Mouse (Mus musculus) intestine, postnatal 0 days (tissue): ENCODE data around the gene Gm43720. TPM values are rescaled to one million over a fixed set of nuclear protein-coding genes. Genes with fewer than 3 reads are reported as not detected.
A peak's percentile ranks its signal among the peaks of the same experiment; 100 is the strongest.

Experiments used
- ATAC-seq: fragments of 200-750 bp; cut with Nextera tagmentation; 2 replicates; pipeline ENCODE4 v1.8.0; 2017; ENCODE audit warnings: mild to moderate bottlenecking, moderate TSS enrichment, moderate library complexity
- H3K27ac ChIP-seq: fragments of 300-500 bp; sonication (generic); 2 replicates; pipeline ENCODE4 v1.5.1; 2014; ENCODE audit warnings: mild to moderate bottlenecking, low read depth, low read length, moderate library complexity
- H3K27me3 ChIP-seq: fragments of 300-500 bp; sonication (generic); replicated peaks from 2 replicates; pipeline ENCODE4 v1.6.1; 2014; ENCODE audit warnings: low read length, mixed read lengths; ENCODE audit not compliant: control insufficient read depth, insufficient read depth
- H3K36me3 ChIP-seq: fragments of 300-500 bp; sonication (generic); 2 replicates; pipeline ENCODE4 v1.6.1; 2014; ENCODE audit warnings: mild to moderate bottlenecking, moderate library complexity; ENCODE audit not compliant: control insufficient read depth, insufficient read depth
- H3K4me1 ChIP-seq: fragments of 300-500 bp; sonication (generic); replicated peaks from 2 replicates; pipeline ENCODE4 v1.6.1; 2014; ENCODE audit warnings: antibody characterized with exemption, low read length, mixed read lengths; ENCODE audit not compliant: control insufficient read depth, insufficient read depth
- H3K4me2 ChIP-seq: fragments of 300-500 bp; sonication (generic); replicated peaks from 2 replicates; pipeline ENCODE4 v1.6.1; 2014; ENCODE audit warnings: low read depth, mild to moderate bottlenecking, moderate library complexity
- H3K4me3 ChIP-seq: fragments of 300-500 bp; sonication (generic); 2 replicates; pipeline ENCODE4 v1.5.1; 2014; ENCODE audit warnings: low read depth, low read length
- H3K9ac ChIP-seq: fragments of 300-500 bp; sonication (generic); 2 replicates; pipeline ENCODE4 v1.6.1; 2014; ENCODE audit warnings: mild to moderate bottlenecking, low read depth, low read length
- H3K9me3 ChIP-seq: fragments of 300-500 bp; sonication (generic); 2 replicates; pipeline ENCODE4 v1.6.1; 2016; ENCODE audit warnings: mixed run types; ENCODE audit not compliant: control insufficient read depth
- CTCF ChIP-seq: sonication (generic); IDR thresholded peaks from 2 replicates; pipeline ENCODE4 v1.5.1; 2016; ENCODE audit warnings: low read depth, mild to moderate bottlenecking, control low read depth, antibody characterized with exemption, moderate library complexity
- WGBS: fragments of 180-500 bp; shearing (Covaris S2); extraction: QIAGEN DNeasy Blood & Tissue Kit; methylation state at CpG from one replicate; pipeline ENCODE4 v1.1.7; 2014; 5-methylcytosine and 5-hydroxymethylcytosine counted together
- polyA plus RNA-seq: library from polyadenylated mRNA; unstranded; fragments of >200 nt; fragmentation: Nextera tagmentation; extraction: Ambion mirVana; gene quantifications from 2 replicates; pipeline ENCODE4 v1.2.1, GENCODE M21; 2015

Gm43720 gene
- polyA plus RNA-seq, 1 experiment from 2014 or later: 0.07 TPM

GRCm38 (mm10) chr5:138229511-138229910, 50.2 kb downstream of the Gm43720 start:
- H3K4me2 ChIP-seq: no peak overlapping the region
- TF ChIP-seq CTCF: no peak
- no peaks in the 10 kb centered on the region for H3K36me3 ChIP-seq
- no peak overlapping the region for H3K9ac ChIP-seq
- H3K4me3 ChIP-seq: no peak overlapping the region
- no peaks in the 10 kb centered on the region for H3K27me3 ChIP-seq
- 87% methylated on average over 3 of the region's 3 CpGs for whole genome bisulfite sequencing
- H3K27ac ChIP-seq: no peak overlapping the region
- no peaks in the 10 kb centered on the region for H3K9me3 ChIP-seq
- ATAC-seq: no peak
- no peaks in the 10 kb centered on the region for H3K4me1 ChIP-seq

- no peak for ATAC-seq
- H3K27ac ChIP-seq: no peak overlapping the region
- H3K27me3 ChIP-seq: no peaks in the 10 kb centered on the region
- WGBS: 57% methylated on average over 3 of the region's 3 CpGs
- H3K9me3 ChIP-seq: no peaks in the 10 kb centered on the region
- H3K36me3 ChIP-seq: no peaks in the 10 kb centered on the region
- H3K4me2 ChIP-seq: no peak overlapping the region
- H3K4me3 ChIP-seq: no peak overlapping the region
- peak; percentile 58 for TF ChIP-seq CTCF
- no peak overlapping the region for H3K9ac ChIP-seq
- H3K4me1 ChIP-seq: no peaks in the 10 kb centered on the region
Measured at GRCm38 (mm10) chr5:138228026-138228425, 51.7 kb downstream of the Gm43720 start.

- WGBS: 61% methylated on average over 2 of the region's 2 CpGs
Measured at GRCm38 (mm10) chr5:138227367-138227766, 52.4 kb downstream of the Gm43720 start.

GRCm38 (mm10) chr5:138226491-138226890, 53.3 kb downstream of the Gm43720 start:
- TF ChIP-seq CTCF: no peak
- H3K36me3 ChIP-seq: no peaks in the 10 kb centered on the region
- H3K4me1 ChIP-seq: no peaks in the 10 kb centered on the region
- H3K4me2 ChIP-seq: no peak overlapping the region
- H3K9ac ChIP-seq: no peak overlapping the region
- H3K27ac ChIP-seq: no peak overlapping the region
- H3K9me3 ChIP-seq: no peaks in the 10 kb centered on the region
- H3K27me3 ChIP-seq: no peaks in the 10 kb centered on the region
- ATAC-seq: no peak
- 69% methylated on average over 4 of the region's 4 CpGs for WGBS
- H3K4me3 ChIP-seq: no peak overlapping the region

More at GRCm38 (mm10) chr5:138227367-138227766, 52.4 kb downstream of the Gm43720 start:
- no peak for TF ChIP-seq CTCF
- Histone ChIP-seq H3K27me3 (no peaks in the 10 kb centered on the region), H3K4me1 (no peaks in the 10 kb centered on the region), H3K9ac (no peak overlapping the region), H3K27ac (no peak overlapping the region), H3K4me2 (no peak overlapping the region), H3K4me3 (no peak overlapping the region), H3K9me3 (no peaks in the 10 kb centered on the region), H3K36me3 (no peaks in the 10 kb centered on the region)
- ATAC-seq: no peak

- WGBS: 58% methylated on average over 2 of the region's 2 CpGs
- ATAC-seq: no peak
- TF ChIP-seq CTCF: no peak
- no peak within 1 kb of the TSS for H3K4me3 ChIP-seq
- H3K4me1 ChIP-seq: no peaks in the 10 kb centered on the region
- no peaks in the 10 kb centered on the region for H3K9me3 ChIP-seq
- H3K27me3 ChIP-seq: no peaks in the 10 kb centered on the region
- no peak within 1 kb of the TSS for H3K27ac ChIP-seq
- no peak within 1 kb of the TSS for H3K9ac ChIP-seq
- H3K4me2 ChIP-seq: no peak within 1 kb of the TSS
- no peaks in the 10 kb centered on the region for H3K36me3 ChIP-seq
Measured at GRCm38 (mm10) chr5:138225700-138226099, 54.1 kb downstream of the Gm43720 start, which contains the start of gene Nxpe5. TSS of gene Nxpe5 (plus strand) at chr5:138225898.

GRCm38 (mm10) chr5:138223287-138223686, 56.5 kb downstream of the Gm43720 start:
- 48% methylated on average over 3 of the region's 3 CpGs for WGBS
- no peak for ATAC-seq

GRCm38 (mm10) chr5:138222111-138222510, 57.6 kb downstream of the Gm43720 start:
- 19% methylated on average over 4 of the region's 4 CpGs for whole genome bisulfite sequencing
- TF ChIP-seq CTCF: peak; percentile 93
- H3K4me1 ChIP-seq: no peaks in the 10 kb centered on the region
- H3K4me3 ChIP-seq: no peak overlapping the region
- H3K27ac ChIP-seq: no peak overlapping the region
- H3K4me2 ChIP-seq: no peak overlapping the region
- no peaks in the 10 kb centered on the region for H3K27me3 ChIP-seq
- peak; percentile 38; the same call in 1 of the 2 replicates for ATAC-seq
- no peaks in the 10 kb centered on the region for H3K36me3 ChIP-seq
- H3K9me3 ChIP-seq: no peaks in the 10 kb centered on the region
- H3K9ac ChIP-seq: no peak overlapping the region

More at GRCm38 (mm10) chr5:138223287-138223686, 56.5 kb downstream of the Gm43720 start:
- H3K27me3 ChIP-seq: no peaks in the 10 kb centered on the region
- no peak overlapping the region for H3K4me3 ChIP-seq
- H3K9ac ChIP-seq: no peak overlapping the region
- H3K4me2 ChIP-seq: no peak overlapping the region
- TF ChIP-seq CTCF: no peak
- H3K9me3 ChIP-seq: no peaks in the 10 kb centered on the region
- no peak overlapping the region for H3K27ac ChIP-seq
- H3K36me3 ChIP-seq: no peaks in the 10 kb centered on the region
- H3K4me1 ChIP-seq: no peaks in the 10 kb centered on the region
